Mouse (Mus musculus): ENCODE results near the gene Adamts17. TPM values are rescaled to one million over a fixed set of nuclear protein-coding genes. Genes with fewer than 3 reads are reported as not detected.

Gene Adamts17
- polyA plus RNA-seq, 1 experiment from 2014 or later: 3.4 TPM

- Histone ChIP-seq H3K27ac (ENCODE audit: low read length) (peak overlapping the region; percentile 53; the same call in 1 of the 2 replicates), H3K4me2 (ENCODE audit: low read length) (no peak overlapping the region), H3K9me3 (replicated peaks; ENCODE audit: control insufficient read depth, low read length, poor library complexity, severe bottlenecking) (no peaks in the 10 kb centered on the region), H3K4me1 (ENCODE audit: control insufficient read depth, insufficient read depth, low read length) (peaks cover 3% of the 10 kb centered on the region; the same call in 1 of the 2 replicates), H3K27me3 (ENCODE audit: control insufficient read depth, insufficient read depth, low read depth, low read length) (no peaks in the 10 kb centered on the region), H3K4me3 (ENCODE audit: low read depth, low read length) (no peak overlapping the region), H3K9ac (ENCODE audit: low read depth, low read length) (no peak overlapping the region), H3K36me3 (ENCODE audit: control insufficient read depth, insufficient read depth, low read length) (no peaks in the 10 kb centered on the region)
- peak; percentile 81 for ATAC-seq
- 49% methylated on average over 8 of the region's 8 CpGs for WGBS
These were observed 127.8 kb downstream of the Adamts17 start for GRCm38 (mm10) chr7:66967206-66967919.

GRCm38 (mm10) chr7:66968661-66969060 lies 129.1 kb downstream of the Adamts17 start:
- Histone ChIP-seq H3K27ac (ENCODE audit: low read length) (no peak overlapping the region), H3K4me3 (ENCODE audit: low read depth, low read length) (no peak overlapping the region), H3K9ac (ENCODE audit: low read depth, low read length) (no peak overlapping the region), H3K4me2 (ENCODE audit: low read length) (no peak overlapping the region), H3K4me1 (ENCODE audit: control insufficient read depth, insufficient read depth, low read length) (peaks cover 3% of the 10 kb centered on the region; the same call in 1 of the 2 replicates), H3K9me3 (replicated peaks; ENCODE audit: control insufficient read depth, low read length, poor library complexity, severe bottlenecking) (no peaks in the 10 kb centered on the region), H3K27me3 (ENCODE audit: control insufficient read depth, insufficient read depth, low read depth, low read length) (no peaks in the 10 kb centered on the region), H3K36me3 (ENCODE audit: control insufficient read depth, insufficient read depth, low read length) (no peaks in the 10 kb centered on the region)
- 95% methylated on average over 6 of the region's 6 CpGs for WGBS
- no peak for ATAC-seq

- H3K4me3 ChIP-seq (ENCODE audit: low read depth, low read length): no peak overlapping the region
- H3K27ac ChIP-seq (ENCODE audit: low read length): no peak overlapping the region
- no peak for ATAC-seq
- H3K9ac ChIP-seq (ENCODE audit: low read depth, low read length): no peak overlapping the region
- H3K9me3 ChIP-seq (replicated peaks; ENCODE audit: control insufficient read depth, low read length, poor library complexity, severe bottlenecking): no peaks in the 10 kb centered on the region
- H3K27me3 ChIP-seq (ENCODE audit: control insufficient read depth, insufficient read depth, low read depth, low read length): no peaks in the 10 kb centered on the region
- peaks cover 3% of the 10 kb centered on the region; the same call in 1 of the 2 replicates for H3K4me1 ChIP-seq (ENCODE audit: control insufficient read depth, insufficient read depth, low read length)
- no peaks in the 10 kb centered on the region for H3K36me3 ChIP-seq (ENCODE audit: control insufficient read depth, insufficient read depth, low read length)
- no peak overlapping the region for H3K4me2 ChIP-seq (ENCODE audit: low read length)
- 72% methylated on average over 2 of the region's 2 CpGs for WGBS
These were observed 129.7 kb downstream of the Adamts17 start for GRCm38 (mm10) chr7:66969199-66969598.

GRCm38 (mm10) chr7:66970235-66970634 lies 130.7 kb downstream of the Adamts17 start:
- WGBS: 85% methylated on average over 2 of the region's 2 CpGs

GRCm38 (mm10) chr7:66970974-66971373 lies 131.4 kb downstream of the Adamts17 start:
- ATAC-seq: no peak
- Histone ChIP-seq H3K4me3 (ENCODE audit: low read depth, low read length) (no peak overlapping the region), H3K9me3 (replicated peaks; ENCODE audit: control insufficient read depth, low read length, poor library complexity, severe bottlenecking) (no peaks in the 10 kb centered on the region), H3K9ac (ENCODE audit: low read depth, low read length) (no peak overlapping the region), H3K27me3 (ENCODE audit: control insufficient read depth, insufficient read depth, low read depth, low read length) (no peaks in the 10 kb centered on the region), H3K4me1 (ENCODE audit: control insufficient read depth, insufficient read depth, low read length) (peaks cover 1% of the 10 kb centered on the region; the same call in 1 of the 2 replicates), H3K4me2 (ENCODE audit: low read length) (no peak overlapping the region), H3K36me3 (ENCODE audit: control insufficient read depth, insufficient read depth, low read length) (no peaks in the 10 kb centered on the region), H3K27ac (ENCODE audit: low read length) (no peak overlapping the region)
- 79% methylated on average over 2 of the region's 2 CpGs for whole genome bisulfite sequencing

More at GRCm38 (mm10) chr7:66970235-66970634, 130.7 kb downstream of the Adamts17 start:
- no peak overlapping the region for H3K4me3 ChIP-seq (ENCODE audit: low read depth, low read length)
- ATAC-seq: no peak
- H3K9me3 ChIP-seq (replicated peaks; ENCODE audit: control insufficient read depth, low read length, poor library complexity, severe bottlenecking): no peaks in the 10 kb centered on the region
- no peaks in the 10 kb centered on the region for H3K27me3 ChIP-seq (ENCODE audit: control insufficient read depth, insufficient read depth, low read depth, low read length)
- peaks cover 3% of the 10 kb centered on the region; the same call in 1 of the 2 replicates for H3K4me1 ChIP-seq (ENCODE audit: control insufficient read depth, insufficient read depth, low read length)
- H3K9ac ChIP-seq (ENCODE audit: low read depth, low read length): no peak overlapping the region
- no peak overlapping the region for H3K4me2 ChIP-seq (ENCODE audit: low read length)
- H3K27ac ChIP-seq (ENCODE audit: low read length): no peak overlapping the region
- no peaks in the 10 kb centered on the region for H3K36me3 ChIP-seq (ENCODE audit: control insufficient read depth, insufficient read depth, low read length)

- no peaks in the 10 kb centered on the region for H3K36me3 ChIP-seq (ENCODE audit: control insufficient read depth, insufficient read depth, low read length)
- no peak overlapping the region for H3K9ac ChIP-seq (ENCODE audit: low read depth, low read length)
- no peaks in the 10 kb centered on the region for H3K4me1 ChIP-seq (ENCODE audit: control insufficient read depth, insufficient read depth, low read length)
- H3K27ac ChIP-seq (ENCODE audit: low read length): no peak overlapping the region
- H3K9me3 ChIP-seq (replicated peaks; ENCODE audit: control insufficient read depth, low read length, poor library complexity, severe bottlenecking): no peaks in the 10 kb centered on the region
- H3K4me2 ChIP-seq (ENCODE audit: low read length): no peak overlapping the region
- H3K4me3 ChIP-seq (ENCODE audit: low read depth, low read length): no peak overlapping the region
- ATAC-seq: no peak
- H3K27me3 ChIP-seq (ENCODE audit: control insufficient read depth, insufficient read depth, low read depth, low read length): no peaks in the 10 kb centered on the region
- WGBS: 77% methylated on average over 10 of the region's 10 CpGs
These were observed 135.3 kb downstream of the Adamts17 start for GRCm38 (mm10) chr7:66974859-66975258.

GRCm38 (mm10) chr7:66976371-66976770 lies 136.8 kb downstream of the Adamts17 start:
- H3K27me3 ChIP-seq (ENCODE audit: control insufficient read depth, insufficient read depth, low read depth, low read length): no peaks in the 10 kb centered on the region
- H3K9ac ChIP-seq (ENCODE audit: low read depth, low read length): no peak overlapping the region
- H3K27ac ChIP-seq (ENCODE audit: low read length): no peak overlapping the region
- no peaks in the 10 kb centered on the region for H3K4me1 ChIP-seq (ENCODE audit: control insufficient read depth, insufficient read depth, low read length)
- 94% methylated on average over 9 of the region's 9 CpGs for WGBS
- no peak for ATAC-seq
- H3K4me3 ChIP-seq (ENCODE audit: low read depth, low read length): no peak overlapping the region
- no peaks in the 10 kb centered on the region for H3K9me3 ChIP-seq (replicated peaks; ENCODE audit: control insufficient read depth, low read length, poor library complexity, severe bottlenecking)
- no peaks in the 10 kb centered on the region for H3K36me3 ChIP-seq (ENCODE audit: control insufficient read depth, insufficient read depth, low read length)
- no peak overlapping the region for H3K4me2 ChIP-seq (ENCODE audit: low read length)

- H3K9me3 ChIP-seq (replicated peaks; ENCODE audit: control insufficient read depth, low read length, poor library complexity, severe bottlenecking): 0 out of 2 replicates have a peak, but pooled peaks cover 4% of the 10 kb centered on the region
- no peak for ATAC-seq
- no peak overlapping the region for H3K9ac ChIP-seq (ENCODE audit: low read depth, low read length)
- no peak overlapping the region for H3K27ac ChIP-seq (ENCODE audit: low read length)
- H3K4me2 ChIP-seq (ENCODE audit: low read length): no peak overlapping the region
- no peaks in the 10 kb centered on the region for H3K4me1 ChIP-seq (ENCODE audit: control insufficient read depth, insufficient read depth, low read length)
- no peaks in the 10 kb centered on the region for H3K27me3 ChIP-seq (ENCODE audit: control insufficient read depth, insufficient read depth, low read depth, low read length)
- no peaks in the 10 kb centered on the region for H3K36me3 ChIP-seq (ENCODE audit: control insufficient read depth, insufficient read depth, low read length)
- no peak overlapping the region for H3K4me3 ChIP-seq (ENCODE audit: low read depth, low read length)
- 81% methylated on average over 6 of the region's 6 CpGs for WGBS
These were observed 142.1 kb downstream of the Adamts17 start for GRCm38 (mm10) chr7:66981591-66981990.

GRCm38 (mm10) chr7:66982084-66982483 lies 142.5 kb downstream of the Adamts17 start:
- Histone ChIP-seq H3K27me3 (ENCODE audit: control insufficient read depth, insufficient read depth, low read depth, low read length) (no peaks in the 10 kb centered on the region), H3K4me2 (ENCODE audit: low read length) (no peak overlapping the region), H3K9ac (ENCODE audit: low read depth, low read length) (no peak overlapping the region), H3K36me3 (ENCODE audit: control insufficient read depth, insufficient read depth, low read length) (no peaks in the 10 kb centered on the region), H3K9me3 (replicated peaks; ENCODE audit: control insufficient read depth, low read length, poor library complexity, severe bottlenecking) (0 out of 2 replicates have a peak, but pooled peaks cover 4% of the 10 kb centered on the region), H3K27ac (ENCODE audit: low read length) (no peak overlapping the region), H3K4me3 (ENCODE audit: low read depth, low read length) (no peak overlapping the region), H3K4me1 (ENCODE audit: control insufficient read depth, insufficient read depth, low read length) (no peaks in the 10 kb centered on the region)
- WGBS: 72% methylated on average over 5 of the region's 5 CpGs
- no peak for ATAC-seq
